Mouse (Mus musculus) neural tube, embryonic 15.5 days (tissue): ENCODE measurements at regions not wholly inside any gene's neighbourhood (a gene's known extent, or its start where the extent isn't known, plus 50 kb on each side); places are given as distances from the start of the nearest gene placed in this dataset.

ENCODE experiments used
- ATAC-seq: fragments of 200-750 bp; cut with Nextera tagmentation; 2 replicates; pipeline ENCODE4 v1.8.0; 2017; ENCODE audit warnings: mild to moderate bottlenecking, moderate TSS enrichment, moderate library complexity; ENCODE audit not compliant: low FRiP score
- H3K27ac ChIP-seq: fragments of 300-500 bp; sonication (generic); replicated peaks from 2 replicates; pipeline ENCODE4 v1.5.1; 2015; ENCODE audit warnings: mild to moderate bottlenecking, inconsistent platforms
- H3K27me3 ChIP-seq: fragments of 300-500 bp; sonication (generic); replicated peaks from 2 replicates; pipeline ENCODE4 v1.6.1; 2015; ENCODE audit warnings: inconsistent platforms
- H3K36me3 ChIP-seq: fragments of 300-500 bp; sonication (generic); 2 replicates; pipeline ENCODE4 v1.6.1; 2015; ENCODE audit warnings: inconsistent platforms
- H3K4me1 ChIP-seq: fragments of 300-500 bp; sonication (generic); 2 replicates; pipeline ENCODE4 v1.6.1; 2015; ENCODE audit warnings: inconsistent platforms
- H3K4me2 ChIP-seq: fragments of 300-500 bp; sonication (generic); 2 replicates; pipeline ENCODE4 v1.6.1; 2015; ENCODE audit warnings: inconsistent platforms, mild to moderate bottlenecking, moderate library complexity
- H3K4me3 ChIP-seq: fragments of 300-500 bp; sonication (generic); replicated peaks from 2 replicates; pipeline ENCODE4 v1.5.1; 2015; ENCODE audit warnings: mild to moderate bottlenecking, inconsistent platforms
- H3K9ac ChIP-seq: fragments of 300-500 bp; sonication (generic); replicated peaks from 2 replicates; pipeline ENCODE4 v1.6.1; 2015; ENCODE audit warnings: mild to moderate bottlenecking, inconsistent platforms
- H3K9me3 ChIP-seq: fragments of 300-500 bp; sonication (generic); replicated peaks from 2 replicates; pipeline ENCODE4 v1.6.1; 2016; ENCODE audit warnings: inconsistent platforms
- WGBS: fragments of 180-500 bp; shearing (Covaris S2); methylation state at CpG from one replicate; pipeline ENCODE4 v1.1.7; 2015; ENCODE audit warnings: mixed read lengths; 5-methylcytosine and 5-hydroxymethylcytosine counted together

- H3K4me2 ChIP-seq, result no peak overlapping the region
- no peaks in the 10 kb centered on the region for H3K9me3 ChIP-seq
- H3K4me3 ChIP-seq, result no peak overlapping the region
- H3K27me3 ChIP-seq, result no peaks in the 10 kb centered on the region
- no peaks in the 10 kb centered on the region for H3K36me3 ChIP-seq
- no peak overlapping the region for H3K27ac ChIP-seq
- H3K9ac ChIP-seq, result no peak overlapping the region
- no peaks in the 10 kb centered on the region for H3K4me1 ChIP-seq
- 81% methylated on average over 2 of the region's 2 CpGs for WGBS
- no peak for ATAC-seq
Observed at GRCm38 (mm10) chr10:96841956-96842355, 225.2 kb downstream of the Btg1 start.

GRCm38 (mm10) chr10:96845906-96846305, 229.1 kb downstream of the Btg1 start:
- Histone ChIP-seq H3K9me3 (no peaks in the 10 kb centered on the region), H3K4me1 (no peaks in the 10 kb centered on the region), H3K9ac (no peak overlapping the region), H3K27ac (no peak overlapping the region), H3K36me3 (no peaks in the 10 kb centered on the region), H3K27me3 (no peaks in the 10 kb centered on the region), H3K4me2 (no peak overlapping the region), H3K4me3 (no peak overlapping the region)
- 72% methylated on average over 4 of the region's 4 CpGs for WGBS
- no peak for ATAC-seq

DNA sequence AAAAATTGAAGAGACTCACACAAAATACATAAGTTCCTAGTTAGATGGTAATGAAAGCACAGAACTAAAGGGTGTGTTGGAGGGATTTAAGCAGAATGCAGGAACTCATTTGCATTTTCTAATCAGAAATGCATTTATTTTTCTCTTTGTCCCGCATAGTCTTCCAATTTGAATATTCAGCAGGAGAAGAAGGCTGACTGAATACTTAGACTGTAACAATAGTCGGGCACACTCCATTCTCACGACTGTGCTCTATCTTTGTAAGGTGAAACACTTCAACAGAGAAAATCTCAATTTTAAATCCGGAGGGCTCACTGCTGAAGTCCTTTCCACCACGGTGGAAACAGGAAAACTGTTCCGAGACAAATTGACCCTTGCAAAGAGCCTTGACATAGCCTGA, 230.2 kb downstream of the Btg1 start:
- 40% methylated on average over 6 of the region's 6 CpGs for WGBS
- Histone ChIP-seq H3K36me3 (no peaks in the 10 kb centered on the region), H3K4me2 (no peak overlapping the region), H3K9me3 (no peaks in the 10 kb centered on the region), H3K4me3 (no peak overlapping the region), H3K27ac (no peak overlapping the region), H3K9ac (no peak overlapping the region), H3K4me1 (no peaks in the 10 kb centered on the region), H3K27me3 (no peaks in the 10 kb centered on the region)
- no peak for ATAC-seq

- H3K27me3 ChIP-seq, result no peaks in the 10 kb centered on the region
- no peak for ATAC-seq
- no peaks in the 10 kb centered on the region for H3K36me3 ChIP-seq
- no peak overlapping the region for H3K9ac ChIP-seq
- 83% methylated on average over 5 of the region's 5 CpGs for WGBS
- no peaks in the 10 kb centered on the region for H3K9me3 ChIP-seq
- no peak overlapping the region for H3K4me3 ChIP-seq
- no peak overlapping the region for H3K4me2 ChIP-seq
- no peaks in the 10 kb centered on the region for H3K4me1 ChIP-seq
- no peak overlapping the region for H3K27ac ChIP-seq
Observed at GRCm38 (mm10) chr10:96847433-96848165, 230.8 kb downstream of the Btg1 start.

DNA sequence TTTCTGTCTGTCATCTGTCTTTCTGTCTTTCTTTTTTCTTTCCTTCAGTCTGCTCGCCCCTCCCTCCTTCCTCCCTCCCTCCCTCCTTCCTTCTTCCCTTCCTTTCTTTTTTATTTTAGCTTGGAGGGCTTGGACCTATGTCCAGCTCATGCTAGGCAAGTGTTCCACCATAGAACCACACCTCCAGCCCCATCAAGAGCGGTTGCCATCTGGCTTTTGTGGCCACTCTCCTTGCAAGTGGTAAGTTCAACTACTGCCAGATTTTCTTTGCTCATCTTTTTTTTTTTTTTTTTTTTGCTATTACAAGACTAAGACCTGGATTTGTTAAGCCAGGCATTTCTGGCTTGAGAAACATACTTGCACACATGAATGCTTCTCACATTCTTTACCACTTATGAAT, 231.7 kb downstream of the Btg1 start:
- Histone ChIP-seq H3K4me2 (no peak overlapping the region), H3K9me3 (no peaks in the 10 kb centered on the region), H3K4me1 (no peaks in the 10 kb centered on the region), H3K27ac (no peak overlapping the region), H3K4me3 (no peak overlapping the region), H3K36me3 (no peaks in the 10 kb centered on the region), H3K27me3 (no peaks in the 10 kb centered on the region), H3K9ac (no peak overlapping the region)
- 94% methylated on average over 2 of the region's 2 CpGs for WGBS
- ATAC-seq, result no peak

DNA sequence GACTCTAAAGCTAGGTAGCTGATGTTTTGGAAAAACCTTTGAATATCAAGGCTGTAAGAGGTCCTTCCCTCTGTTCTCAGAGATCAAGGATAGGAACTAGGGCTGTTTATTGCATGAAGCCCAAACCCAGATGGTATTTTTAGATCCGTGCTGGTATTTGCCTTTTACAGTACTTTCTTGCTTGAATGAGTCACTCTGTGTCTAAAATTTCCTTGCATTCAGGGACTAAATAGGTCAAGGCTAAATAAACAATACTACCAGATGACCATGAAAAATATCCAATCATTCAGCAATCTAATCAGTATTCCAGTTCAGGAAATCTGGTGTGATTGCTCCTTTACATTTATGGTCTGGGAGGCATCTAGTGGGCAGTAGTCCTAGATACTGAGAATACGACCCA, 243.6 kb downstream of the Btg1 start:
- no peak for ATAC-seq
- Histone ChIP-seq H3K4me2 (no peak overlapping the region), H3K4me1 (no peaks in the 10 kb centered on the region), H3K9me3 (no peaks in the 10 kb centered on the region), H3K4me3 (no peak overlapping the region), H3K36me3 (no peaks in the 10 kb centered on the region), H3K27me3 (no peaks in the 10 kb centered on the region), H3K9ac (no peak overlapping the region), H3K27ac (no peak overlapping the region)
- 80% methylated on average over 2 of the region's 2 CpGs for WGBS

DNA sequence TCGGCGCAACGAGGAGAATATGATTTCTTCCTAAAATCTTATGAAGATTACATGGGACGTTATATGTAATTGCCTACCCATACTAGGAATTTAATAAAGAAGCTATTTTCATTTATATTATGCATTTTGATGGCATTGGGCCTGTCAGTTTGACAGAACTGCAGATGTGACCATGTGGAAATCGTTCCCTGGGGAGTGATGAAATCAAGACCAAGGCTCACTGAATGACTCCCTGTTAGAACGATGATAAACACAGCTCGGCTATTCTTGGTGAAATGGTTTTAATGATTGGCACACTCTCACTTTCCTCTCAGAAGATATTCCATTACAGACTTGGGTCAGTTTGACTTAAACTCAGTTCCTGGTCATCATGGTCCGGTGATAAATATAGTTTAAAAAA, 246.4 kb downstream of the Btg1 start:
- Histone ChIP-seq H3K4me2 (no peak overlapping the region), H3K27me3 (no peaks in the 10 kb centered on the region), H3K36me3 (no peaks in the 10 kb centered on the region), H3K27ac (no peak overlapping the region), H3K9me3 (no peaks in the 10 kb centered on the region), H3K9ac (no peak overlapping the region), H3K4me1 (no peaks in the 10 kb centered on the region), H3K4me3 (no peak overlapping the region)
- 52% methylated on average over 8 of the region's 8 CpGs for whole genome bisulfite sequencing
- ATAC-seq, result no peak

DNA sequence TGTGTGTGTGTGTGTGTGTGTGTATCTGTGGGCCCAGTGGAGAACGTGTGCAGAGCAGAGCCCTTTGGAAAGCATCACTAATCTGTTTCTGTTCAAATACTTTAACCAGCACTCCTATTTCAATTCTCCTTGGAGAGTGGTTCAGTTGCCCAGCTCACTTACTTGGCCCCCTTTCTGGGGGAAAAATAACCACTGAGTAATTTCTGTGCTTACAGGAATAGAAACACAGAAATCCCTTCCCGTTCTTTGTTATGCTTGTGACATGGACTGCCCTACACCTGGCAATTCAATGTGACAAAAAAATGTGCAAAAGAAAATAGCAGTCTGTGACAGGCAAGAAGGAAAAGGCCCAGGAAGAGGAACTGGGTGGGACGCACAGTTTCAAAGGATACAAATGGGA, 249.7 kb downstream of the Btg1 start:
- Histone ChIP-seq H3K9me3 (no peaks in the 10 kb centered on the region), H3K9ac (no peak overlapping the region), H3K27ac (no peak overlapping the region), H3K4me3 (no peak overlapping the region), H3K4me2 (no peak overlapping the region), H3K4me1 (no peaks in the 10 kb centered on the region), H3K27me3 (no peaks in the 10 kb centered on the region), H3K36me3 (no peaks in the 10 kb centered on the region)
- 79% methylated on average over 3 of the region's 3 CpGs for WGBS
- ATAC-seq, result no peak

DNA sequence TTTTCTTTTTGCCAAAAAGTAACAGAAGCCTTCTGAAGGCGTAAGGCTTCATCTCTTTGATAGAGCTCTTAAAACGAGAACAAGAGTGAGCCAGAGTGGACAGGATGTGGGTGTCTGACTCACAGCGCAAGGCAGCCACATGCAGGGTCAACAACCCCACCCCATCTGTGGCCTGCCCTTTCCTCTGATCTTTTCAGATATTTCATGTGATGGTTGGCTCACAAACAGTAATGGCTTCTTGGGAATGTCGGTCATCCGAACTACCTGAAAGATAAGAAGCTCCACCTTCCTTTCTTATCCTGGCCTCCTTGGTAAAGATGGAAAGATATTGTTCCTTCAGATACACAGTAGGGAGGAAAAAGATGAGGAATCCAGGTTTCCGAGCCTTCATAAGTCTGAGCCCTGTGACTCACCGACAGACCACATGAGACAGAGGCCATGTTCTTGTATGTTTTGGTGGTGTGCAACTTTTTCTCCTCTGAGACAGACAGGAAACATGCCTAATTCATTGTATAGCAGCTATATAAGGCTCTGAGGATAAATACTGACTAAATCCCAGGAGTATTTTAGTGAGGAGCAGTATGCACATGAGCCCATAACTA, 254.9 kb downstream of the Btg1 start:
- ATAC-seq, result no peak
- Histone ChIP-seq H3K9ac (no peak overlapping the region), H3K4me2 (no peak overlapping the region), H3K4me1 (no peaks in the 10 kb centered on the region), H3K4me3 (no peak overlapping the region), H3K27me3 (no peaks in the 10 kb centered on the region), H3K27ac (no peak overlapping the region), H3K9me3 (no peaks in the 10 kb centered on the region), H3K36me3 (no peaks in the 10 kb centered on the region)
- 89% methylated on average over 7 of the region's 7 CpGs for WGBS

DNA sequence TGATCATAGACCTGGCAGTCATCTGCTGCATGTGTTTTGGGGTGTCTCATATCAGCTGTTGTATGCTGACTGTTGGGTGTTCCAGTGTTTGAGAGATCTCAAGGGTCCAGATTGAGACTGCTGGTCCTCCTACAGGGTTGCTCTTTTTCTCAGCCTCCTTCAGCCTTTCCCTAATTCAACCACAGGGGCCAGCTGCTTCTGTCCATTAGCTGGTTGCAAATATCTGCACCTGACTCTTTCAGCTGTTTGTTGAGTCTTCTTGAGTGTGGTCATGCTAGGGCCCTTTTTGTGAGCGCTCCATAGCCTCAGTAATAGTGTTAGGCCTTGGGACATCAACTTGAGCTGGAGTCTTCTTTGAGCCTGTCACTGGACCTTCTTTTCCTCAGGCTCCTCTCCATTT, 257.8 kb downstream of the Btg1 start:
- Histone ChIP-seq H3K9me3 (no peaks in the 10 kb centered on the region), H3K36me3 (no peaks in the 10 kb centered on the region), H3K4me1 (no peaks in the 10 kb centered on the region), H3K9ac (no peak overlapping the region), H3K27ac (no peak overlapping the region), H3K27me3 (no peaks in the 10 kb centered on the region), H3K4me3 (no peak overlapping the region), H3K4me2 (no peak overlapping the region)
- 100% methylated on average over 1 of the region's 1 CpGs for WGBS
- ATAC-seq, result no peak

- Histone ChIP-seq H3K4me2 (no peak overlapping the region), H3K36me3 (no peaks in the 10 kb centered on the region), H3K27me3 (no peaks in the 10 kb centered on the region), H3K9ac (no peak overlapping the region), H3K4me1 (no peaks in the 10 kb centered on the region), H3K9me3 (no peaks in the 10 kb centered on the region), H3K4me3 (no peak overlapping the region), H3K27ac (no peak overlapping the region)
- 86% methylated on average over 3 of the region's 3 CpGs for WGBS
- ATAC-seq, result no peak
Observed at GRCm38 (mm10) chr10:96875676-96876075, 258.9 kb downstream of the Btg1 start.

DNA sequence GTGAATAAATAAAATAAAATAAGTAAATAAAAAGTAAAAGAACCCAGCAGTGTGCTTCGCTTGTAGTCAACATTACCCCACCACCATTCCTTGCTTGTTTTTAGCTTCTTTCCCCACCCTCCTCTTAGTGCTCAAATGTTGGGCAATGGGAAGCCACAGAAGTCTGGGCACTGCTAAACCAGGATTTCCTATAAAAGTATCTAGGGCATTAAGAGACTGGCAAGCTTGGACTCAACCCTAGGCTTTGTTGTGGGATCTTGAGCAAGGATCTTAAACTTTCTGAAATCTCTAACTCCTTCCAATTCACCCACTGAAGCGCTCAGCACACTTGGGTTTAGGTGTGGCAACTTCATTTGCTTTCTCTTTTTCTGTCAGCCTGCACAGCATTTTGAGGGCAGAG, 262.6 kb downstream of the Btg1 start:
- ATAC-seq, result no peak
- H3K4me2 ChIP-seq, result no peak overlapping the region
- no peaks in the 10 kb centered on the region for H3K4me1 ChIP-seq
- no peak overlapping the region for H3K27ac ChIP-seq
- no peaks in the 10 kb centered on the region for H3K9me3 ChIP-seq
- no peaks in the 10 kb centered on the region for H3K36me3 ChIP-seq
- H3K9ac ChIP-seq, result no peak overlapping the region
- H3K27me3 ChIP-seq, result no peaks in the 10 kb centered on the region
- WGBS, result 97% methylated on average over 2 of the region's 2 CpGs
- H3K4me3 ChIP-seq, result no peak overlapping the region
